Mouse (Mus musculus) erythroid progenitor cell, adult 5-6 weeks (primary cell): ENCODE results near the gene Vhl. TPM values are rescaled to one million over a fixed set of nuclear protein-coding genes. Genes with fewer than 3 reads are reported as not detected.
A peak's percentile ranks its signal among the peaks of the same experiment; 100 is the strongest.

Experiments
- ATAC-seq: replicated peaks from 2 replicates; pipeline ENCODE4 v1.8.0; 2016; ENCODE audit warnings: moderate number of reproducible peaks, mild to moderate bottlenecking, moderate TSS enrichment, inconsistent platforms; ENCODE audit not compliant: poor library complexity, low FRiP score, severe bottlenecking
- total RNA-seq, 2 experiments: library from RNA; stranded (forward) in 1 of 2; stranded (reverse) in 1 of 2; fragments of 150-400 nt in 1 of 2; fragments of 186-747, 209-891 nt in 1 of 2; gene quantifications; 2 replicates each; pipeline versions ENCODE4 v1.2.3 to v1.2.4; 2015 to 2017; ENCODE audit warnings: low replicate concordance in 2 of 2

Vhl gene
- total RNA-seq, 2 experiments from 2014 or later = 4.2 to 52.0 TPM

DNA sequence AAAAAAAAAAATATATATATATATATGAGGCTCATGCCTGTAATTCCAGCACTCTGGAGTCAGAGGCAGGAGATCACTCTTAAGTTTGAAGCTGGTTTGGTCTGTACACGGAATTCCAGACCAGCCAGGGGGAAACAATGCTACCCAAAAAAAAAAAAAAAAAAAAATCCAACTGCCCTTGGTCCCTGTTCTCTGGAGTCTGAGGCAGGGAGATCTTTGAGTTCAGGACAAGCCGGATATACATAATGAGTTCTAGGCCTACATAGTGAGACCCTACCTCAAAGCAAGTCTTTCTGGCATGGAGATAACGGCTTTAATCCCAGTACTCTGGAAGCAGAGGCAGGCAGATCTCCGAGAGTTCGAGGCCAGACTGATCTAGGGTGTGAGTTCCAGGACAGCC is 373 bp upstream of the Vhl start:
- no peak for ATAC-seq

DNA sequence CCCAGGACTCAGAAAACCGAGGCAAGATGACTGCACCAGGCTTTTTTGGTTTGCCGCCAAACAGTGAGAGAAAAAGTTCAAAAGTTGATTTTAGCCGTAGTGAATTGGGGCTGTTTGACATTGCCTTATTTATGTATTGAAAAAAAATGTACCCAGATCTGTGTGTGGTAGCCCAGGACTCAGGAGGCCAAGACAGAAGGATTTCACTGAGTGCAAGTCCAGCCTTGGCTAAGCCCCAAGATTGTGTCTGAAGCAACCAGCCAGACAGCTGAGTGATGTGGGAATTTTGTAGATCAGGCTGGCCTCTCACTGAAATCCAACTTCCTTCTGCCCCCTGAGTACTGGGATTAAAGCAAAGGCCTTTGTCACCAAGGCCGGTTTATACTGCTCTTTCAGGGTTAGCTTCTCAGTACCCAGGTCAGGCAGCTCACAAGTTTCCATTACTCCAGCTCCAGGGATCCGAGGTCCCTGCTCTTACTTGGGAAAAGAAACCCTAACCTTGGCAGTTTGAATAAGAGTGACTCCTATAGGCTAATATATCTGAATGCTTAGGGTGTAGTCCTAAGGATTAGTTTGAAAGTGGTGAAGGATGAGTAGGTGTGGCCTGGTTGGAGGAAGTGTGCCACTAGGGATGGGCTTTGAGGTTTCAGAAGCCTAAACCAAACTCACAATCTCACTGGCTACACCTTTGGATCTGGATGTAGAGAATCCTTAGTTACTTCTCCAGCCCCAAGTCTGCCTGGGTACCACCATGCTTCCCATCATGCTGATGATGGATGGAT is 1.4 kb downstream of the Vhl start:
- ATAC-seq = no peak

DNA sequence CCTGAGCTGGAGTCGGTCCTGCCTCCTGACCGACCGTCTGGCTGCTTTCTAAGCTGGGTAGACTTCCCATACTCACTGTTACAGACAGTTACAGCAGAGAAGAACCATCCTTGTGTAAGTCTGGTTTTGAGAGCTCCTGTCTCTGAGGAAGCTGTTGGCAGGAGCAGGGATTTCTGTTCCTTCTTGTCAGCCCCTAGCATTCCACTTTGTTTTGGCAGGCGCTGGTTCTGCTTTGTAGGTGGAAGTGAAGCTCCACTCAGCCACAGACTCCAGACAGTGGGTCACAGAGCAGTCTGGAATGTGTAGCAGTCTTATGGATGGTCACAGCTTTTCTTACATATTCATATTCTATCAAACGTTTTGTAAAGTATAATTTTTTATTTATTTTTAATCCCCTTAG is 6.6 kb downstream of the Vhl start:
- no peak for ATAC-seq

DNA sequence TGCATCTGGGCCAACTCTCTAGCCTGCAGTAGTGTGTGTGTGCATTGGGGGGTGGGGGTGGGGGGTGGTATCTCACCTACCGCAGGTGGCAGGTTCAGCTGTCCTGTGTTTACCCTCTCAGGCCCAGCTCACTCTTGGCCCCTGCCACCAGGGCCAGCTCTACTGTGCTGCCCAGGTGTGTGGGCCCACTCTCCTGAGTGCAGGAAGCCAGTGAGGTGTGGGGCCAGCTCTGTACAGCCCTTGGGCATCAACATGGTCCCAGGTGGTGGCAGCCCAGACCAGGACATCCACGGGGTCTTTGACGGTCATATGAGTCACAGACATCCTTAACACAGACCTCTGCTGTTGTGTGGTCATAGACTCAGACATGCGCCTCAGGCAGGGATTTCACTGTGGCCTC is 9.1 kb downstream of the Vhl start:
- ATAC-seq = 0 out of 2 replicates have a peak, but pooled peaks have one; percentile 37

DNA sequence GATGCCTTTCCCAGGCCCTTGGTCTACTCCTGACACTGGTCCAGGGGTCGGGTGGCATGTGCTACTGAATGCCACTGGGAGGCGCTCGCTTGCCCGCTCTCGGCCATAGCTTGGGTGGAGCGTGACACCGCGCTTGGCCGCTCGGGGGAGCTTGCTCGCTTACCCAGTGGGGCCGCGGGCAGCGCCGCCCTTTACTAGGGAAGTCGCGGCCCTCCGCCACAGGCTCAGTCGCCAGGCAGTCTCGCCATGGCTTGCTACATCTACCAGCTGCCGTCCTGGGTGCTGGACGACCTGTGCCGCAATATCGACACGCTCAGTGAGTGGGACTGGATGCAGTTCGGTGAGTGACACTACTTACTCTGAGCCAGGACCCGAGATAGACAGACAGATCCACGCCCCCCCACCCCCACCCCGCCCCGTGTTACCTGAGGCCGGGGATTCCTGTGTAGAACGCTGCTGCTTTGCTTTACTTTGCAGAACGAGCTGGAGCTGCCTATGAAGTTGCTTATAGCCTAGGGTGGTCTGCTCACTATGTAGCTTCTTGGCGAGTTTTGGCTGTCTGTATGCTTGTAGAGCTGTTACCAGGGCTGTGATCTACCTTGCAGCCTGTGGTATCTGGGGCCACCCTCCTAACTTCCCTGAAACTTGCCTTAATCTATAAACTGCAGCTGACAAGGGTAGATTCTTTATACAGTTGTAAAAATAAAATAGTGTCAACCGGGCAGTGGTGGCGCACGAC is 14.7 kb downstream of the Vhl start, which contains the start of gene Irak2:
Irak2 (plus strand) TSS at position 166 of the 739 bp plus-strand sequence.
- ATAC-seq = peak; percentile 99

DNA sequence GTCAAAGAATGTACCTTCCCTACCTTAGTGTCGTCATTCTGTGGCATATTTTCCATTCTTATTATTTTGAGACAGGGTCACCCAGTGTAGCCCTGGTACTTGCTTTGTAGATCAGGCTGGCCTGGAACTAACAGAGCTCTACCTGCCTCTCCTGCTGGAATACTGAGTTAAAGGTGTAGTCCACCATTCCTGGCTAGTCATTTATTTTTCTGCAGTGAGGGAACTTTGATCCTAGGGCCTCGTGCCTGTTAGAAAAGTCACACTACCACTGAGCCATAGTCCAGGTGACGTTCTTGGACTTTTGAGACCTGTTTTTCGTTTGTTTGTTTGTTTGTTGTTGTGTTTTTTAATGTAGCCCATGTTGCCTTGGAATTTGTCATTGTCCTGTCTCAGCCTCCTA is 15.4 kb downstream of the Vhl start:
- no peak for ATAC-seq

DNA sequence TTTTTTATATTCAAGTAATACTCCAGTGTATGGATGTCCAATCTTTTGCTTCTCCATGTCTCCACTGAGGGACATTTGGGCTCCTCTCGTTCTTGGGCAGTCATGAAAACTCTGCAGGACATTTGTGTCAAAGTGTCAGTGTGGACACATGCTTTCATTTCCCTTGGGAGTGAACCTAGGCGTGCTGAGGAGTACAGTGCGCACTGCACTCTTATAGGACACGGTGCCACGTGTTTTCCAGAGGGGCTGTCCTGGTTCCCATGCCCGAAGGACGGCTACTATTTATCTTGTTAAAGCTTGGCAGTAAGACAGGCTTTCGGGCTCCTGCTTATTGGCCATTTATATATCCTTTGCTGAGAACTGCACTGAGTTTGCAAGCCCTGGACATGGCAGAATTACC is 18.8 kb downstream of the Vhl start:
- ATAC-seq = no peak

DNA sequence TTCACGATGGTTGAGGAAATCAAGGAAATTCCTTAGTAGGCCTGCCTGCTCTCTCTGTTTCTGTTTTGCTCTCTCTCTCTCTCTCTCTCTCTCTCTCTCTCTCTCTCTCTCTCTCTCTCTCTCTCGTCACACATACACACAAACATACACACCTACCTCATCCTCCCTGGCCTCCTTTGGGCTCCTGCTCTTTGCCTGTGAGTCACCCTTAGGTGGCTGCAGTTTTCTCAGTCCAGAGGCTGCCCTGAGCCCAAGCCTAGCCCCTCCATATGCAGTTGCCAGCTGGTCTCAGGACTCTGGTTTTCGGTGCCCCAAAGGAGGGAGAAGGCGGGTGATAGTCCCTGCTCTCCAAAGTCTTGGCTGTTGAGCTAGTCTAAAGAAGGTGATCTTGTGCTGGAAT is 19.3 kb downstream of the Vhl start:
- no peak for ATAC-seq

DNA sequence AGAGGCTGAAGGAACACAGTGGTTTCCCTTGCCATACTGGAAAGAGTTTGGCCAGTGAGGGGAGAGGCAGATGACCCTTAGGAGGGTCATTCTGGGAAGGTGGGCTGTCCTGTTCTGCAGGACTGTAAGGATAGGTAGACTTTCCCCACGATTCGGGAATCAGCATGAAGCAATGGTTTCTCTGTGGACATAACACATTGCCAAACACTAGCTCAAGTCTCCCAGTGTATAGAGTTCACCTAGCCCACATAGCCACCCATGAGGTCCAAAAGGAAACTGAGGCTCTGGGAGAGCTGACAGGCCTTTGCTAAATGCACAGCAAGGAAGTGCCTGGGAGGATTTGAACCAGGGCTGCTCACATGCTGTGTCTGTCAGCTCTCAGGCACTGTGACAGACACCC is 20.2 kb downstream of the Vhl start:
- ATAC-seq = no peak

DNA sequence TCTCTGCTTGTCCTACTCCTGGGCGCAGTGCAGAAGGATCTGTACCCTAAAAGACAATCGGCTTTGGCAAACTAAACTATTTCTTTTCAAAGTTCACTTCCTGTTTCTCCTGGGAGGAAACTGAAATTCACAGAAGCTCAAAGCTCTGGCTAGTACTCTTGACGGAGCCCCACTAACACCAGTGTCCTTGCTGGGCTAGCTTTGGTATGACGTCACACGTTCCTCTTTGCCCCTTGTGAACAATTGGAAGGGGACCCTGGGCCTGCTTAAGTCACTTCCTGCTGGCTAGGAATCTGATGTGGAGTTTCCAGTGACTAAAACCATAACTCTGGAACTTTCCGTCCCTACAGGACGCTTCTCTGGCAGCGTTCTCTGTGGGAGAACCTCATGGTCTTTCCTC is 21.0 kb downstream of the Vhl start:
- no peak for ATAC-seq

DNA sequence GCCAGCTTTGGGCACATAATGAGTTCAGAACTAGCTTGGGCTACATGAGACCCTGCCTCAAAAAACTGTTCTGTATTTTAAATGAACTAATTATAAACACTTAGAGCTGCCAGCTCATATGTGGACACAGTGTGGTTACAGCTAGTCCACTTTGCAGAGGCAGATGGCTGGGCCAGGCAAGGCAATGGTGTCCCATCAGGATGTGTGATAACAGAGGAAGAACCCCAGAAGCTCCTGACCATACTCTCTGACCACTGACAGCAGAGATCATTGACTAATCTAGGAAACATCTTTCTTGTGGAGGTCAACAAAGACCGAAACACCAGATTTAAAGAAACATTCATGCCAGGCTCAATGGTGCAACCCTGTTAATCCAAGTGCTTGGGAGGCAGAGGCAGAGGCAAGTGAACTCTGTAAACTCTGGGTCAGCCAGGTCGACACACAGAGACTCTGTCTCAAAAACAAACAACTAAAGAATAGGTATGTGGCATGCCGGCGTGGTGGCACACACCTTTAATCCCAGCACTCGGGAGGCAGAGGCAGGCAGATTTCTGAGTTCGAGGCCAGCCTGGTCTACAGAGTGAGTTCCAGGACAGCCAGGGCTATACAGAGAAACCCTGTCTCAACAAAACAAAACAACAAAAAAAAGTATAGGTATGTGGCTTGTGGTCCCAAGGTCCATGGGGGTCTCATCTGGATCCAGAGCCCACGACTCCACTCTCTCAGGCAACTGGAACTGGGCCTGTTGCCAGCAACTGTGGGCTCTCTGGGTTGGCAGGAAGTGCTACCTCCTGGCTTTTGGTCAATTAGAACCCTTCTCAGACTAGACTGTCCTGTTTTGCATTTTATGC is 25.8 kb downstream of the Vhl start:
- no peak for ATAC-seq

DNA sequence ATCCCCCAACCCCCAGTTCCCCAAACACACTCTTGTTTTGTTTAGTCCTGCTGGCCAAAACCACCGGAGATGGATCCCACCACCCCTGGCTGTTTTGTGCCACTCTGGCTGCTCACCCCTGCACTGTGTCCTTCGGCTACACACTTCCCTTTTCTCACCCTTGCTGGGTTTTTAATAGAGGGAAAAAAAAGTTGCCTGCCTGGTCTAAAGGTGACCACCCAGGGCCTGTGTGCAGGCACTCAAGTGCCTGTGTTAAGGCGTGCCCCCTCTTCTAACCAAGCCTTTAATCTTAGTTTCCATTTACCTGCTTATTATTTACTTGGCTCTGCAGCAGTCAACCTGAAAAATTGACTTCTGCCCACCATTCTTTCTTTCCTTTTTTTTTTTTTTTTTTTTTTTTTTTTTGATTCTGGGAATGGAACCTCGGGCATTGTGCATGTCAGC is 26.5 kb downstream of the Vhl start:
- ATAC-seq = no peak

DNA sequence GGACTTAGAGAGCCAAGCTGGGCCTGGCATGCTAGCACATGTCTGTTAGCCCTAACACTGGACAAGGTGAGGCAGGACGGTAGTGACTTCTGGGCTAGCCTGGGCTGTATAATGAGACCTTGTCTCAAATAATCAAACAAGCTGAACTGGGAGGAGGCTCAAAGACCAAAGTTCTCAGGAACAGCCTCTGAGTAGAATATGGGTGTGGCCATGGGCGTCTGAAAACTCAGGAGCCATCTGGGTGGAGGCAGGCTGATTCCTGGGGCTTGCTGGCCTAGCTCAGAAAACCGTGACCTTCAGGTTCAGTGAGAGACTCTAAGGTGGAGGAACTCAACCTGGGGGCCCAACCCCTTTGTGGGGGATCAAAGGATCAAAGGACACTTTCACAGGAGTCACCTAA is 27.9 kb downstream of the Vhl start:
- peak; percentile 86 for ATAC-seq

DNA sequence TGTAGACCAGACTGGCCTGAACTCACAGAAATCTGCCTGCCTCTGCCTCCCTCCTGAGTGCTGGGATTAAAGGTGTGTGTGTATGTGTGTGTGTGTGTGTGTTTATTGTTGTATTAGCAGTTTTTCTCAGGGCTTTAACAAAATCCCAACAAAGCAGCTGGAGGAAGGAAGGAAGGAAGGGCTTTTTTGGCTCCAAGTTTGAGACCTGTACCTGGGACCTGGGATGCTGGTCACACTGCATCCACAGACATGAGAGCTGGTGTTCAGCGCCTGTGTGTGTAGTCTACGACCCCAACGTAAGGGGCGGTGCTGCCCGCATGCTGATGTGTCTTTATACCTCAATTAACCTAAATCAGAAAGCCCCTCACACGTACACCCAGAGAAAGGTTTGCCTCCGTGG is 29.8 kb downstream of the Vhl start:
- ATAC-seq = no peak

DNA sequence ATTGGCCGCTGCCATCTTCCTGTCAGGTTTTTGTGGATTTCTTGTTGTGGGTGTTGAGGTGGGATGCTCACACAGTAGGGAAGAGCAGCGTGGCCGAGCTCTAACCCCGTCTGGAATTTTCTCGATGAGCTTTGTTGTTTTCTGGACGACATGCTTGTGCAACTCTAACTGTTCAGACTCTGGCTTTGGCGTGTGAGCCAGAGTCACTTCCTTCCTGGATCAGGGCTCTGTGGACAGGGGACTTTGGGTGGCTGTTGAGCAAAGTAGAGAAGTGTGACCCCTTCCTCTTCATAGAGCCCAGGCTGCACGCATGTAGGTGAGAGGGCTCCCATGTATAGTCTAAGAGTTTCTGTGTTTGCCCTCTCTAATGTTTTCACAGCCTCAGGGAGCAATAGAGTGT is 30.3 kb downstream of the Vhl start:
- no peak for ATAC-seq

DNA sequence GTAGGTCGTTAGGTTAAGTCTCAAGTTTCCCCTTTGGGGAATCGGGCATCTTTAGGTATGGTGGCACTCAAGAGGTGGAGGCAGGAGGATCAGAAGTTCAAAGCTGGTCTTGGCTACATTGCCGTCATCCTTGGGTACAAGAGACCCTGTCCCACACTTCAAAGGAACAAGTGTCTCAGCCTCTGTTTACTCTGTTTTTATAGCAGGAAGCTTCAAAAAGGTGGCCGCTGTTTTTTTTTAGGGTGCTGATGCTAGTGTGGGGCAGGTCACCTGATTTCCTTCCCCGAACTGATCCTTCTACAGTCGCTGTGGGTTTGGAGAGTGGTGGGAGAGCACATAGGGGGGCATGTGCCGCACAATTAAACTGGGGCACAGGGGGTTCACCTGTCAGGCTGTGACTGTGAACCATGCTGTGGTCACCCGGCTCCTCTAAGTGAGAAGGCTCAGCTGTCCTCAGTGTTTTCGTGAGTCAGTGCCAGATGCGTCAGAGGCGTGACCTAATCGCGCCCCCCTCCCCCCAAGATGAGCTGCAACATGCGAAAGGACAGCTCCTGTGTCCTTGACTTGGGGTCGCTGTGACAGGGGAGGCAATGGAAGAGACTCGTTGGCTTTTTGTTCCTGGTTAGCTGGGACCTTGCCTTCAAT is 31.1 kb downstream of the Vhl start:
- ATAC-seq = no peak

DNA sequence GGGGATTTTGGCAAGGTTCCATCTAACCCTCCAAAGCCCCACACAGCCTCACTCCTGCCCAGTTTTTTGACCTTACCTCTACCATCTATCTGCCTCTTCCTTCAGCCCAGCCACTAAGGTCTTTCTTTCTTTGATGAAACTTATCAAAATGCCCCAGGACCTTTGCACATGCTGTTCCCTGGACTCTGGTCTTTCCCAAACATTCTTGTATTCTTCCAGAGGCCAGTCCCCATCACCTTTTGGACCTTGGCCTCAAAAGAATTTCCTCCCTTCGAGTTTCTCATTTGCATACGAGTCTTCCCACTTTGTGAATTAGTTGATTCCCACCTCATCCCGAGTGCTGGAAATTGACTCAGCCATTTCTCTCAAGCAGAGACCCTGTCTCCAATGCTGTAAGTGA is 31.7 kb downstream of the Vhl start:
- ATAC-seq = no peak

DNA sequence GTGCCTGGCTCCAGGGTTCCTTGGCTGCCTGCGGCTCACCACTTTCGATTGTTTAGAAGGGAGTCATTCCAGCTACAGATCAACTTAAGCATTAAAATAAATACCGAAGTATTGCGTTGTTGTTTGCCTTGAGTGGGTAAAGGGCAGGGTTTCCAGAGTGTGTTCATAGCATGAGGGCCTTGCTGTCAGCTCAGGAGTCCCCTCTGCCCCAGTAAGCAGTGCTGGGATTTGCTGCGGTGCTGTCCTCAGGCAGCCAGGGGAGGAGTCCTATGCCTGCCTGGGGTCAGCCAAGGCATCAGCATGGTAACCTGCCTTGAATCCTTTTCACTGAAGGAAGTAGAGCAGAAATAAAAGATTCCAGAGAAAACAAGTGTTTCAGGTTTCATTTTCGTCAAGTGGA is 33.1 kb downstream of the Vhl start:
- no peak for ATAC-seq

DNA sequence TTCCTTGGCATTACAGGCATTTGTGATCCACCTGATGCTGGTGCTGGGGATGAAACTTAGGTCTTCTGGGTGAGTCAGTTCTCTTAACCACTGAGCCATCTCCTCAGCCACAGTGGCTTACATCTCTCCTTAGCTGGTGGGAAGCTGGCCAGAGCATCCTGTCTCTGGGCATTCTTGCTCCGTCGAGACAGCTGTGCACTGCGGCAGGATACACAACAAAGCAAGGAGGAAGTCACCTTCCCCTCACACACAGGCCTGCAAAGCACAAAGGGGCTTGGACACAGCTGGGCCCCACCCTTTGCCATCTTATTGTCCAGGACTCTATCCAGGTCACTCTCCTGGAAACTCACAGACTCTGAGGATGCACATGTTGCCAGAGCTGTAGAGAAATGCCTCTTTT is 34.5 kb downstream of the Vhl start:
- ATAC-seq = no peak
